Mouse (Mus musculus): ENCODE measurements around the gene Tnr. TPM values are rescaled to one million over a fixed set of nuclear protein-coding genes. Genes with fewer than 3 reads are reported as not detected.
A peak's percentile ranks its signal among the peaks of the same experiment; 100 is the strongest.

Gene Tnr
- total RNA-seq, 2 experiments from 2014 or later: 157 to 159 TPM

DNA sequence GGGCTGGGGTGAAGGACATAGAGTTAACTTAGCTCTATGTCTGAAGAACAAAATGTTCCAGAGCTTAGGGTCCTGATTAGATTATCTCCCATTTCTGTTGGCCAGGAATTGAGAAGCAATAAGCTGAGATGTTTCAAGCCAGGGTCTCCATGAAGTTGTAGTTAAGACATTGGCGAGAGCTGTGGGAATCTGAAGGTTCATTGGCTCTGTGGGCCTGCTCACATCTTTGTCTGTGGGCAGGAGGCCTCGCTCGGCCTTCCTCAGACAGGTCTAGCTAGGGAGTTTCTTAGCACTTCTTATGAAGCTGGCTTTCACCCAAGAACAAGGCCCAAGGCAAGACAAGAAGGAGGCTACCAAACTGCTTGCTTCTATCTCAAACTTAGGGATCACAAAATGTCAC is 48.4 kb downstream of the Tnr start:
- TF ChIP-seq CTCF (conservative IDR thresholded peaks at IDR 0.05): no peak

DNA sequence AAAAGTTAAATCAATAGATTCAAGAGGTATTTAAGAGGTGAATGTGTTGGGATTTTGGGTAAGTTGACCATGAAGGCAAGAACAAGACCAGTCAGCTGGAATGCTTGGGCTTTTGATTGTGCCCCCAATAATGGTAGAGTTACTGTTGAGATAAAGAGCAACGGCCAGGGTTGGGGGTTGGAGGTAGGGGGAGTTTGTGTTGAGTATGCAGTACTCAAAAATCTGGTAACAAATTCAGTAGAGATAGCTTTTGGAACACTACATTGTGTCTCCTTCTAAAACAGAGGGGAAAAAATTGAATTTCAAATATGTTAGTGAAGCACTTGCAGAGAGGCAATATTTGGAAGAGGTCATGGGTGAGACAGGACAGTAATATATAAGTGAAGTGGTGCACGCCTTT is 49.5 kb downstream of the Tnr start:
- H3K27ac ChIP-seq: no peak overlapping the region
- no peak overlapping the region for H3K4me3 ChIP-seq
- DNase-seq (ENCODE audit: low spot score in 2 of 2): no peak
- no peak for TF ChIP-seq CTCF (conservative IDR thresholded peaks at IDR 0.05)

More for the DNA sequence above, 48.4 kb downstream of the Tnr start:
- H3K27ac ChIP-seq: 0 out of 2 replicates have a peak overlapping the region, but pooled peaks have one; percentile 5
- DNase-seq (ENCODE audit: low spot score in 2 of 2): no peak
- no peak overlapping the region for H3K4me3 ChIP-seq

- Histone ChIP-seq H3K4me3 (no peak overlapping the region), H3K27ac (peak overlapping the region; percentile 75)
- no peak for DNase-seq (ENCODE audit: low spot score in 2 of 2)
- TF ChIP-seq CTCF (conservative IDR thresholded peaks at IDR 0.05): no peak
These were observed 51.1 kb downstream of the Tnr start for GRCm38 (mm10) chr1:159574661-159575060.

DNA sequence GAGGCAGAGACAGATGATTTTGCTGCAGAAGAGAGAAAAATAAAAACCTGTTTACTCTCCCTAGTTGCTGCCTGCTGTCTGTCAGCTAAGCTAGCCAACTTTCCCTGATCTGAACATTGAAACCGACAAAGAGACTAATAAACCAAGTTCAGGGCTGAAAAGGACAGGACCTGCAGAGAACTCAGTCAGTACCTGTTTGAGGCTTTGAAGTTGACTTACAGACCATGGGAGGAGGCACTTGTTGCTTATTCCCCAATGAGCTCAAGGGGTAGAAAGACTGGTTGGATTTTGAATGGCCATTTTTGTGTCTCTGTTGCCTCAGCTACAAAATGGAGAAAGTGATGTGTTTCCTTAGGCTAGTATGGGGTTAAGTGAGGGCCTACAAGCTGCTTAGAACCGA is 52.7 kb downstream of the Tnr start:
- TF ChIP-seq CTCF (conservative IDR thresholded peaks at IDR 0.05): no peak
- H3K27ac ChIP-seq: peak overlapping the region; percentile 75
- DNase-seq (ENCODE audit: low spot score in 2 of 2): no peak
- no peak overlapping the region for H3K4me3 ChIP-seq

DNA sequence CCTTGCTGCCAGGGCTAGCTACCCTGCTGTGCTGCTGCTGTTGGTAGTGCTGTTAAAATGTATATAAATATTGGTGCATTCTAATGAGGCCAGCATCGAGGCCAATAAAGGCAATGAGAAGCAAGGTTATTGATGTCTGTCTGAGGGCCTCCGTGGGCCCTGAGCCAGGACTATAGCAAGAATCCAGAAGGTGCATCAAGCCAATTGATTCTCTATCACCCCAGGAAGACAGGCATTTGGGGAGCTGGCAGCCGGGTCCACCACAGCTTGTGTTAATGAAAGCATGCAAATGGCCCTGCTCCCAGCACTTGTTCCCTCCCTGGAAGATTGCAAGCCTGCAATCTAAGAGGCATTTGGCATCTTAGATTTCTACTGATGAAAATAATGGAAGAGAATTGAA is 54.8 kb downstream of the Tnr start:
- Histone ChIP-seq H3K27ac (peak overlapping the region; percentile 61), H3K4me3 (no peak overlapping the region)
- TF ChIP-seq CTCF (conservative IDR thresholded peaks at IDR 0.05): no peak
- no peak for DNase-seq (ENCODE audit: low spot score in 2 of 2)

DNA sequence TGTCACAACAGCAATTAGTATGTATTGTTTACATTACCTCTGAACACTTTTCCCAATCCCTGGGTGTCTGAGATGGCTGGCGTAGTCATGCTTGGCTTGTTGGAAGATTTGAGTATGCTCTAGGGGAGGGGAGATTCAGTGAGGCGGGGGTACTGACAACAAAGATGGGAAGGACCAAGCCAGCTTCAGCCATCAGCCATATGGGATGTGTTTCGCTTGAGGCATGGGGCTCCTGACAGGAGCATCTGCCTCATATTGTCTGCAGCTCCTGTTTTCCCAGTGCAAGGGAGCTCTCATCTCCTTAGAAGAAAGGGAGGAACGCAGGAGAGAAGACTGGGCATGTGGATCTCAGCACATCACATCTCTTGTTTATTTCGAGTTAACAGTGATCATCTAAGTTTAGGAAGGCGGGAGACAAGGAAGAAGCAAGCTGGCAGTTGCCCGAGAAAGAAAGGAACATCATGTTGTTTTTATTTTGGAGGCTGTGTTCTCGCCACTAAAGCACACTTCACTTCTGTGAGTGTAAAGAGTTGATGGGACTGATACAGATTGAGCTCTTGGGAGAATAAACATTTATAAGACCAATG is 56.9 kb downstream of the Tnr start:
- H3K4me3 ChIP-seq: no peak overlapping the region
- H3K27ac ChIP-seq: peak overlapping the region; percentile 68
- no peak for DNase-seq (ENCODE audit: low spot score in 2 of 2)
- no peak for TF ChIP-seq CTCF (conservative IDR thresholded peaks at IDR 0.05)

DNA sequence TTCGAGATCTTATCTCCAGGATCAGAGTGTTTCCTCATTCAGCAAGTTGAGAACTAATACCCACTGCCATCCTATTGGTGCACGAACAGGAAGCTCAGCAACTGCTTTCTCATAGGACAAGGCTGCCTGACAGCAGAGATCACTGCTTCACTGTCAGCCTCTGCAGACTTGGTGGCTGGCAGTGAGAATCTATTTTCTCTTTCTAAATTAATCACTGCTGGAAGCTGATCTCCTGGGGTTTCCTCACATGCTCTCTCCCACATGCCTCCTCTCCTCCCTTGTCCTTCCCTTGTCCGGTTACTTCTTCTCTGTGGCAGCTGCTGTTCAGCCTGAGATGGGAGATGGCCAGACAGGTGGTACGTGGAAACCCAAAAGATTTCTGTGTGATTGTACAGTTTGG is 60.3 kb downstream of the Tnr start:
- DNase-seq (ENCODE audit: low spot score in 2 of 2): no peak
- Histone ChIP-seq H3K27ac (no peak overlapping the region; the same call in 1 of the 2 replicates), H3K4me3 (no peak overlapping the region)
- TF ChIP-seq CTCF (conservative IDR thresholded peaks at IDR 0.05): no peak

GRCm38 (mm10) chr1:159588741-159589140 is 65.2 kb downstream of the Tnr start:
- no peak overlapping the region for H3K27ac ChIP-seq
- H3K4me3 ChIP-seq: no peak overlapping the region
- no peak for TF ChIP-seq CTCF (conservative IDR thresholded peaks at IDR 0.05)
- no peak for DNase-seq (ENCODE audit: low spot score in 2 of 2)

- Histone ChIP-seq H3K4me3 (no peak overlapping the region), H3K27ac (peak overlapping the region; percentile 51; the same call in 1 of the 2 replicates)
- TF ChIP-seq CTCF (conservative IDR thresholded peaks at IDR 0.05): no peak
- DNase-seq (ENCODE audit: low spot score in 2 of 2): no peak
These were observed 70.8 kb downstream of the Tnr start for GRCm38 (mm10) chr1:159594099-159595058.

- DNase-seq (ENCODE audit: low spot score in 2 of 2): no peak
- Histone ChIP-seq H3K27ac (no peak overlapping the region), H3K4me3 (no peak overlapping the region)
- TF ChIP-seq CTCF (conservative IDR thresholded peaks at IDR 0.05): no peak
These were observed 72.2 kb downstream of the Tnr start for GRCm38 (mm10) chr1:159595729-159596128.

DNA sequence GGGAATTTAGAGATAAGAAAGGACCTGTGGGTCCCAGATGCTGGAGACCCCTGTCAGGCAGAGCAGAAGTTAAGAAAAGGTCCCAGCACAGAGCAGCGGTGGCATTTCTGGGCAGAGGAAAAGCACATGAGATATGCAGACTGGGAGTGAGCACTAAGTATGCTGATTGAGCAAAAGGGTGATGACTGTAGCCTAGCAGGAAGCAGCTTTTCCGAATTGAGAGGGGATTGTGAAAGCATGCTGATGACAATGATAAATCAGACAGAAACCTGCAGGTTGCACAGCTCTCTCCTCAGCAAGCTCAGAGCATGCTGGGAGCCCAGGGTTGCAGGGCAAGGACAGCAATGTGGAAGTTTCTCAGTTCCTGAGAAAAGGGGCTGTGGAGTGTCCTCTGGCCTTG is 73.1 kb downstream of the Tnr start:
- Histone ChIP-seq H3K27ac (peak overlapping the region; percentile 54; the same call in 1 of the 2 replicates), H3K4me3 (no peak overlapping the region)
- no peak for DNase-seq (ENCODE audit: low spot score in 2 of 2)
- TF ChIP-seq CTCF (conservative IDR thresholded peaks at IDR 0.05): no peak

DNA sequence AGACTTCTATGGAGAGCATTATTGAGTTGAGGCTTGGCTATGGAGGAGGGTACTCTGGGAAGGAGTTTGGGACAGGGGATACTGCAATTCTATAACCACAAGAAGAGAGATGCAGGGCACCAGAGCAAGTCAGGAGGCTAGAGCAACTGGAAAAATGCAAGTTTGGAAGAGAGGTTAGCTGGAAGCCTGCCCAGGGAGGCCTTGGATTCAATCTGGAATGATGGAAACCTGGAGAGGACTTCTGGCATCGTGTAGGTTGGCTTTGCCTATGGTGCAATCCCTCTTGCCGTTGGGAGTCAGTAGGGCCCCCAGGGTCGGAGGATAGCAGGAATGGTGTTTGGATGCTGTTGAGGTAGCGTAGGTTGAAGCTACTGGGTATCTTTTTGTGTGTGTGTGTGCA is 90.0 kb downstream of the Tnr start:
- DNase-seq (ENCODE audit: low spot score in 2 of 2): no peak
- no peak for TF ChIP-seq CTCF (conservative IDR thresholded peaks at IDR 0.05)
- H3K27ac ChIP-seq: peak overlapping the region; percentile 90
- no peak overlapping the region for H3K4me3 ChIP-seq

DNA sequence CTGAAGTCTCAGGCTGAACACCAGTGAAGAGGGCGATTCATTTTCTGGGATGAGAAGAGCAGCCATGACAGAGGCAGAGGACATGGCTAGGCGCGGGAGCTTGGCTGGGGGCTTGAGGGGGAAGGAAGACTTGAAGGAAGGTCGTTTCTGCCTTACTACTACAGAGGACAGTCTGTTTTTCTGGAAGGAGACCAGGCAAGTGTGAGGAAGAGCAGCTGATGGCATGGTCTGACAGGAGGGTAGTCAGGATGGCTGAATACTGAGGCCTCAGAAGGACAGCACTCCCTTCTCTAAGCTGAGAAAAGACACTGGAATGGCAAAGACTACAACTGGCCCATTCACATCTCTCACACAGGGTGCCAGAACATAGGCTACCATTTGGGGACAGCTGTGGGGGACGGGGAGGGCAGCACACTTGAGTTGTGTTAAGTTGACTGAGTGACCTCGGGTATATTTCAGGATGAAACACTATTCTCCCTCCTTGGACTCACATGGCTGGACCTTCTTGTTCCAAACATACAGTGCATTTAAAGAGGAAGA is 90.6 kb downstream of the Tnr start:
- TF ChIP-seq CTCF (conservative IDR thresholded peaks at IDR 0.05): no peak
- Histone ChIP-seq H3K27ac (peak overlapping the region; percentile 90), H3K4me3 (no peak overlapping the region)
- peak in 1 of 2 experiments; percentile 34 for DNase-seq (ENCODE audit: low spot score in 2 of 2)

Measured in layer of hippocampus, adult 2 months (tissue).